Mouse (Mus musculus): ENCODE data around the gene Macf1.

Macf1 gene

GRCm38 (mm10) chr4:123328946-123329345 lies 355.2 kb downstream of the Macf1 start:
- in situ Hi-C loops (cut with MboI, MseI), result loop anchor here in 1 of 2 experiments (5.0 kb wide), 1 partner anchor 217 kb away; no protein-coding TSS in a partner anchor

- in situ Hi-C loops (cut with MboI, MseI), result loop anchor here in 1 of 2 experiments (5.0 kb wide), 1 partner anchor 215 kb away; no protein-coding TSS in a partner anchor
Observed at GRCm38 (mm10) chr4:123327630-123328029, 356.5 kb downstream of the Macf1 start.

GRCm38 (mm10) chr4:123326087-123326486 lies 358.1 kb downstream of the Macf1 start:
- in situ Hi-C loops (cut with MboI, MseI), result loop anchor here in 1 of 2 experiments (5.0 kb wide), 1 partner anchor 214 kb away; no protein-coding TSS in a partner anchor

GRCm38 (mm10) chr4:123323534-123323933 lies 360.6 kb downstream of the Macf1 start, which contains the start of gene Oxct2a:
Oxct2a (minus strand) TSS chr4:123323634.
- in situ Hi-C loops (cut with MboI, MseI), result loop anchor here in 1 of 2 experiments (5.0 kb wide), 1 partner anchor 206 kb away; the partner anchor contains the start of gene Oxct2b

- in situ Hi-C loops (cut with MboI, MseI), result loop anchor here in 1 of 2 experiments (5.0 kb wide), 1 partner anchor 206 kb away; the partner anchor contains the start of gene Oxct2b
Observed at GRCm38 (mm10) chr4:123322910-123323309, 361.2 kb downstream of the Macf1 start.

- in situ Hi-C loops (cut with MboI, MseI), result no loop called here
Observed at GRCm38 (mm10) chr4:123314497-123314896, 369.7 kb downstream of the Macf1 start.

GRCm38 (mm10) chr4:123313010-123313409 lies 371.1 kb downstream of the Macf1 start:
- in situ Hi-C loops (cut with MboI, MseI), result no loop called here

- in situ Hi-C loops (cut with MboI, MseI), result no loop called here
Observed at GRCm38 (mm10) chr4:123311845-123312244, 372.3 kb downstream of the Macf1 start.

GRCm38 (mm10) chr4:123308292-123308691 lies 375.9 kb downstream of the Macf1 start:
- in situ Hi-C loops (cut with MboI, MseI), result no loop called here

DNA sequence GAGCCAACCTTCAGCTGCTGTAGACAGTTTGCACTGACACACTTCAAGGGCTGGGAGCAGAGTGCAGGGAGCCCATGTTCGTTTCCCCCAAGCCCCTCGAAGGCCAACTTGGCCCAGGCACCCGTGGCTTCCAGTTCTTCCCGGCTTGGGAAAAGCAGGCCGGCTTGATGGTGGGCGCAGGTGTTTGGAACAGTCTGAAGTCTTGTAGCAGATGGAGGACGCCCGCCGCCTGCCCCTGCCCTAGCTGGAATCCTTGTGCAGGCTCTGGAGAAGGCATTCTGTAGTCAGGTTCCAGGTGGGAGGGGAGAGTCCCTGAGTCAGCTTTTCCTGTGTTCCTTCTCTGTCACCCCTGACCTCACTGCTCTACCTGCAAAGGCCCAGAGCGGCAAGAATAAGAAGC lies 377.2 kb downstream of the Macf1 start:
- in situ Hi-C loops (cut with MboI, MseI), result no loop called here

DNA sequence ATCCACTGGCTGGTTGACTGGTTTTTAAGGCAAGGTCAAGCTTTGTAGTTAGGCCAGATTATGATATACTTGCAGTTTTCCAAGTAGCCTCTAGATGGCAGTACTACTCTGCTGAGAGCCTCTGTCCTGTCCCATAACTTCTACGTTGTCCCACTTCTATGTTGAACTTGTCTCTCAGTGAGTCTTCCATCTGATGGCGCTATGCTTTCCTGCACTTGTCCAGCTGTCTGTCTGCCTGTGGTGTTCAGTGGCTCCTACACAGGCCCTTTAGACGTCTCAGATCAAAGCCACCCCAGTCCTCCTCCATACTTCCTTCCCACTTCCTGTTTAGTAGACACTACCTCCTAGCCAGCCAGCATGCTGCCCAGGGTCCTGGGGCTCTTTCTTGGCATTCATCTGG lies 378.4 kb downstream of the Macf1 start:
- in situ Hi-C loops (cut with MboI, MseI), result no loop called here

Data from T-helper 17 cell (primary cell).